Mouse (Mus musculus): ENCODE measurements at regions not wholly inside any gene's neighbourhood (a gene's known extent, or its start where the extent isn't known, plus 50 kb on each side); places are given as distances from the start of the nearest gene placed in this dataset.

GRCm38 (mm10) chr3:136578016-136578415 lies 91.9 kb upstream of the Ppp3ca start:
- no peak overlapping the region for H3K9ac ChIP-seq (replicated peaks)
- H3K36me3 ChIP-seq (replicated peaks; ENCODE audit: control insufficient read depth, insufficient read depth, low read depth): no peaks in the 10 kb centered on the region
- ATAC-seq (ENCODE audit: insufficient read depth) (no peak), DNase-seq (ENCODE audit: low read depth in 3 of 3, low spot score in 3 of 3) (no peak)
- no peak overlapping the region for H3K27ac ChIP-seq
- no peaks in the 10 kb centered on the region for H3K4me1 ChIP-seq (replicated peaks; ENCODE audit: control insufficient read depth in 2 of 2, insufficient read depth in 2 of 2, low read length in 1 of 2)
- H3K4me2 ChIP-seq (ENCODE audit: low read depth): no peak overlapping the region
- H3K9me3 ChIP-seq (ENCODE audit: control insufficient read depth, low read length): no peaks in the 10 kb centered on the region
- 32% methylated on average over 3 of the region's 3 CpGs for WGBS (ENCODE audit: insufficient replicate concordance)
- no peaks in the 10 kb centered on the region for H3K27me3 ChIP-seq (ENCODE audit: control insufficient read depth, insufficient read depth, low read length)
- no peak for TF ChIP-seq EP300 (IDR thresholded peaks at IDR 0.05; ENCODE audit: low read depth)
- TF ChIP-seq CTCF (IDR thresholded peaks at IDR 0.05; ENCODE audit: low read depth): no peak
- no peak overlapping the region for H3K4me3 ChIP-seq (ENCODE audit: insufficient read depth in 1 of 2, low read depth in 2 of 2, low read length in 2 of 2)

- 21% methylated on average over 1 of the region's 1 CpGs for WGBS (ENCODE audit: insufficient replicate concordance)
- Histone ChIP-seq H3K27me3 (ENCODE audit: control insufficient read depth, insufficient read depth, low read length) (no peaks in the 10 kb centered on the region), H3K4me3 (ENCODE audit: insufficient read depth in 1 of 2, low read depth in 2 of 2, low read length in 2 of 2) (no peak overlapping the region), H3K4me2 (ENCODE audit: low read depth) (no peak overlapping the region), H3K9ac (replicated peaks) (no peak overlapping the region), H3K27ac (no peak overlapping the region), H3K4me1 (replicated peaks; ENCODE audit: control insufficient read depth in 2 of 2, insufficient read depth in 2 of 2, low read length in 1 of 2) (no peaks in the 10 kb centered on the region), H3K9me3 (ENCODE audit: control insufficient read depth, low read length) (no peaks in the 10 kb centered on the region), H3K36me3 (replicated peaks; ENCODE audit: control insufficient read depth, insufficient read depth, low read depth) (no peaks in the 10 kb centered on the region)
- DNase-seq (ENCODE audit: low read depth in 3 of 3, low spot score in 3 of 3) (no peak), ATAC-seq (ENCODE audit: insufficient read depth) (no peak)
- no peak for TF ChIP-seq CTCF (IDR thresholded peaks at IDR 0.05; ENCODE audit: low read depth)
- no peak for TF ChIP-seq EP300 (IDR thresholded peaks at IDR 0.05; ENCODE audit: low read depth)
These were observed 99.4 kb upstream of the Ppp3ca start for GRCm38 (mm10) chr3:136570517-136570916.

GRCm38 (mm10) chr3:136556488-136556887 lies 113.4 kb upstream of the Ppp3ca start:
- WGBS (ENCODE audit: insufficient replicate concordance): 68% methylated on average over 2 of the region's 2 CpGs
- no peak overlapping the region for H3K4me3 ChIP-seq (ENCODE audit: insufficient read depth in 1 of 2, low read depth in 2 of 2, low read length in 2 of 2)
- no peaks in the 10 kb centered on the region for H3K4me1 ChIP-seq (replicated peaks; ENCODE audit: control insufficient read depth in 2 of 2, insufficient read depth in 2 of 2, low read length in 1 of 2)
- H3K9ac ChIP-seq (replicated peaks): no peak overlapping the region
- no peak for TF ChIP-seq EP300 (IDR thresholded peaks at IDR 0.05; ENCODE audit: low read depth)
- TF ChIP-seq CTCF (IDR thresholded peaks at IDR 0.05; ENCODE audit: low read depth): no peak
- DNase-seq (ENCODE audit: low read depth in 3 of 3, low spot score in 3 of 3) (no peak), ATAC-seq (ENCODE audit: insufficient read depth) (no peak)
- no peak overlapping the region for H3K27ac ChIP-seq
- H3K36me3 ChIP-seq (replicated peaks; ENCODE audit: control insufficient read depth, insufficient read depth, low read depth): no peaks in the 10 kb centered on the region
- H3K9me3 ChIP-seq (ENCODE audit: control insufficient read depth, low read length): no peaks in the 10 kb centered on the region
- H3K4me2 ChIP-seq (ENCODE audit: low read depth): no peak overlapping the region
- H3K27me3 ChIP-seq (ENCODE audit: control insufficient read depth, insufficient read depth, low read length): no peaks in the 10 kb centered on the region

- WGBS (ENCODE audit: insufficient replicate concordance): 64% methylated on average over 1 of the region's 1 CpGs
- no peak overlapping the region for H3K9ac ChIP-seq (replicated peaks)
- no peak overlapping the region for H3K4me3 ChIP-seq (ENCODE audit: insufficient read depth in 1 of 2, low read depth in 2 of 2, low read length in 2 of 2)
- DNase-seq (ENCODE audit: low read depth in 3 of 3, low spot score in 3 of 3) (no peak), ATAC-seq (ENCODE audit: insufficient read depth) (no peak)
- no peaks in the 10 kb centered on the region for H3K36me3 ChIP-seq (replicated peaks; ENCODE audit: control insufficient read depth, insufficient read depth, low read depth)
- H3K27me3 ChIP-seq (ENCODE audit: control insufficient read depth, insufficient read depth, low read length): no peaks in the 10 kb centered on the region
- no peaks in the 10 kb centered on the region for H3K4me1 ChIP-seq (replicated peaks; ENCODE audit: control insufficient read depth in 2 of 2, insufficient read depth in 2 of 2, low read length in 1 of 2)
- H3K9me3 ChIP-seq (ENCODE audit: control insufficient read depth, low read length): no peaks in the 10 kb centered on the region
- TF ChIP-seq EP300 (IDR thresholded peaks at IDR 0.05; ENCODE audit: low read depth) (no peak), CTCF (IDR thresholded peaks at IDR 0.05; ENCODE audit: low read depth) (no peak)
- H3K27ac ChIP-seq: no peak overlapping the region
- no peak overlapping the region for H3K4me2 ChIP-seq (ENCODE audit: low read depth)
These were observed 120.5 kb upstream of the Ppp3ca start for GRCm38 (mm10) chr3:136549471-136549870.

GRCm38 (mm10) chr3:136531604-136532003 lies 138.3 kb upstream of the Ppp3ca start:
- DNase-seq (ENCODE audit: low read depth in 3 of 3, low spot score in 3 of 3) (no peak), ATAC-seq (ENCODE audit: insufficient read depth) (no peak)
- H3K27ac ChIP-seq: no peak overlapping the region
- H3K4me2 ChIP-seq (ENCODE audit: low read depth): no peak overlapping the region
- WGBS (ENCODE audit: insufficient replicate concordance): 72% methylated on average over 1 of the region's 1 CpGs
- no peak overlapping the region for H3K9ac ChIP-seq (replicated peaks)
- no peaks in the 10 kb centered on the region for H3K36me3 ChIP-seq (replicated peaks; ENCODE audit: control insufficient read depth, insufficient read depth, low read depth)
- H3K4me1 ChIP-seq (replicated peaks; ENCODE audit: control insufficient read depth in 2 of 2, insufficient read depth in 2 of 2, low read length in 1 of 2): no peaks in the 10 kb centered on the region
- TF ChIP-seq CTCF (IDR thresholded peaks at IDR 0.05; ENCODE audit: low read depth): no peak
- TF ChIP-seq EP300 (IDR thresholded peaks at IDR 0.05; ENCODE audit: low read depth): no peak
- no peaks in the 10 kb centered on the region for H3K9me3 ChIP-seq (ENCODE audit: control insufficient read depth, low read length)
- H3K4me3 ChIP-seq (ENCODE audit: insufficient read depth in 1 of 2, low read depth in 2 of 2, low read length in 2 of 2): no peak overlapping the region
- H3K27me3 ChIP-seq (ENCODE audit: control insufficient read depth, insufficient read depth, low read length): no peaks in the 10 kb centered on the region
